Mouse (Mus musculus): Measurements from ENCODE around the gene Ctnnd2. TPM values are rescaled to one million over a fixed set of nuclear protein-coding genes. Genes with fewer than 3 reads are reported as not detected.
A peak's percentile ranks its signal among the peaks of the same experiment; 100 is the strongest.

The Ctnnd2 gene
- polyA plus RNA-seq, 1 experiment from 2014 or later, result 26.0 TPM

DNA sequence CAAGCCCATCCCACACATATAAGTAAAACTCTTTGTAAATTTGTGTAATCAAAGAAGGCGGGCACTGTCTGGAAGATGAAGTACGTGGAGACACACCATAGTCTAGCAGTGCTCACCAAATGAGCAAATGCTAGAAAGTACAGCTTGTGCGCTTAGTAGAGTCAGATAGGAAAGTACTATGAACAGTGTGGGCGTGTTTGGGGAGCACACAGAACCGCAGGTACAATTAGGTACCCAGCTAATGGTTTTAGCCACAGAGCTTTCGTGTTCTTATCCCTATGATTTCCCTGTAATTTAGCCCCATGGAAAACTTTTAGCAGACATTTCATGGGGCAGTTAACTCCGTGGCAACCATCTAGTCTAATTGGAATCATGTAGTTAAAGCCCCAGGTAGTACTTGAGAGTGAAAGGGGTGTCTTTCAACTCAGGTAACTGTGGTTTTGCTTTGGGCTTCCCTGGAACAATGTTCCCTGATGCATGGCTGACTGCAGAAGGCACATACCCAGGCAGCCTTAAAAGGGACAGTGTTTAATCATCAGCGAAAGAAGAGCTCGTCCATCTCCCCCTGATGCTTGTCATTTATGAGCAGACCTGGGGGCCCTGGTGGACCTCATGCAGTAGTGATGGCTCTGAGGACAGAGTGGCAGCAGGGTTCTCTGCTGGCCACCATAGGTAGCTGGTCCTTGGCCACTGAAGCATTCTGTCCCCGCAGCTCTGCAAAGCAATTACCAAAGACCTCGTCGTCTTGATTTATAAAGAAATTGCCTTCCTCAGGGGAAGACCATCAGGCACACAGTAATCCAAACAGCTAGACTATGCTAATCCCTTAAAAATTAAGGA lies 697.5 kb downstream of the Ctnnd2 start:
- 87% methylated on average over 12 of the region's 12 CpGs for WGBS
- Histone ChIP-seq H3K4me1 (replicated peaks) (no peaks in the 10 kb centered on the region), H3K4me3 (no peak overlapping the region), H3K27ac (no peak overlapping the region), H3K9me3 (no peaks in the 10 kb centered on the region), H3K36me3 (no peaks in the 10 kb centered on the region), H3K27me3 (ENCODE audit: insufficient read depth, poor library complexity, severe bottlenecking) (no peaks in the 10 kb centered on the region)
- DNase-seq (ENCODE audit: low spot score), result no peak

DNA sequence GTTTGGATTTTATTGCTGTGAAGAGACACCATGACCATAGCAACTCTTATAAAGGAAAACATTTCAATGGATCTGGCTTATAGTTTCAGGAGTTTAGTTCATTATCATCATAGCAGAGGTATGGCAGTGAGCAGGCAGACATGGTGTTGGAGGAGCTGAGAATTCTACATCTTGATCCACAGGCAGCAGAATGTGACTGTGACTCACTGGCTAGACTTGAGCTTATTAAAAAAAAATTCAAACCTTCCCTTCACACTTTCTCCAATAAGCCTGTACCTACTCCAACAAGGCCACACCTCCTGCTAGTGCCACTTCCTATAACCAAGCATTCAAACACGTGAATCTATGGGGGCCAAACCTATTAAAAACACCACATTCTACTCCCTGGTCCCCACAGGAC lies 703.1 kb downstream of the Ctnnd2 start:
- no peaks in the 10 kb centered on the region for H3K4me1 ChIP-seq (replicated peaks)
- H3K9me3 ChIP-seq, result no peaks in the 10 kb centered on the region
- no peak for DNase-seq (ENCODE audit: low spot score)
- no peak overlapping the region for H3K27ac ChIP-seq
- no peaks in the 10 kb centered on the region for H3K27me3 ChIP-seq (ENCODE audit: insufficient read depth, poor library complexity, severe bottlenecking)
- no peaks in the 10 kb centered on the region for H3K36me3 ChIP-seq
- 71% methylated on average over 1 of the region's 1 CpGs for WGBS
- no peak overlapping the region for H3K4me3 ChIP-seq

DNA sequence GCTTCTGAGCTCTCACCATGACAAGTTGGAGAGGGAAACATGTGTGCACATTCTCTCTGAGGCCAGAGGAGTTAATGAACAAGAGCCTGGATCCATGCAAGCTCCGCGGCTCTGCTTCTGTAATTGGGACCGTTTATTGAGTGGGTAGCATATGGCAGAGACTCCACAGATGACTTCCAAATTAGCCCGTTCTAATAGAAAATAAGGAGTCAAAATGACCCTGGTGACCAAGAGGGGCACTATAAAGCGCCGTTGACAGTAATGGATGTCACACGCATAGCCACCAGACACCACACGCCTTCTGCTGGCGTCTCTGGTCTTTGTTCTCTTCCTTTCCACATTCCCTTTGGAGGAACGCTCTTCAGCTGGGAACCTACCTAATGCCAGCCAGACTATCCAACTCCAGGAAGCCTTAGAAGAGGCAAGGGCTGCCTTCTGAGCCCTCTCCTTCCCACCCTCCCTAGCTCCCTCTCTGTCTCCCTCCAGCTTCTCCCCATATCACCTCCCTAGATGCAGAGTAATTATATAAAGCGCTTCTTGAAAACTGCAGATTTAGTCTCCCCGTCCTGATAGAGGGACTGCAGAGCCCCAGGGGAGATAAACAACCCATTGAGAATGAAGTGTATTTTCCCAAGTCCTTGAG lies 712.4 kb downstream of the Ctnnd2 start:
- Histone ChIP-seq H3K27ac (peak overlapping the region; percentile 41; the same call in 1 of the 2 replicates), H3K4me3 (no peak overlapping the region), H3K9me3 (no peaks in the 10 kb centered on the region), H3K36me3 (peaks cover 12% of the 10 kb centered on the region; the same call in 1 of the 2 replicates), H3K4me1 (replicated peaks) (no peaks in the 10 kb centered on the region), H3K27me3 (ENCODE audit: insufficient read depth, poor library complexity, severe bottlenecking) (no peaks in the 10 kb centered on the region)
- WGBS, result 82% methylated on average over 12 of the region's 12 CpGs
- DNase-seq (ENCODE audit: low spot score), result no peak

DNA sequence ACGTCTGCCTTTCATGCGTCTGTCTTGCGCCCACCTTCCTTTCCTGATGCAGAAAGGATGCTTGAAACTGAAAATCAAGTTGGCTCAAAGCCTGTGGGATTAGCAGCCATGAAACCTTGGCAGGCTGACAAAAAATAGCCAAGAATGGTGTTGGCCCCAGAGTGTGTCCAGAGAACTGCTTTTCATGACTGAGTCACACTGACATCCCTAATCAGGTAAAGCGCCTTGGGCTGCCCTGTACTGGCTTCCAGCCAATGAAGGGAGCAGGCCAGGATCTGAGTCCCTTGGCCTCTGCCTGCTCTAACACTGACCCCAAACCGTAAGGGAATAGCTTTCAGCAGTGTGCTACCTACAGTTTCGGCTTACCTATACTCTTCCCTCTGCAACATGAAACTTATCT lies 713.0 kb downstream of the Ctnnd2 start:
- DNase-seq (ENCODE audit: low spot score), result no peak
- WGBS, result 85% methylated on average over 6 of the region's 6 CpGs
- Histone ChIP-seq H3K27me3 (ENCODE audit: insufficient read depth, poor library complexity, severe bottlenecking) (no peaks in the 10 kb centered on the region), H3K36me3 (peaks cover 12% of the 10 kb centered on the region; the same call in 1 of the 2 replicates), H3K27ac (peak overlapping the region; percentile 41; the same call in 1 of the 2 replicates), H3K4me1 (replicated peaks) (no peaks in the 10 kb centered on the region), H3K9me3 (no peaks in the 10 kb centered on the region), H3K4me3 (no peak overlapping the region)

DNA sequence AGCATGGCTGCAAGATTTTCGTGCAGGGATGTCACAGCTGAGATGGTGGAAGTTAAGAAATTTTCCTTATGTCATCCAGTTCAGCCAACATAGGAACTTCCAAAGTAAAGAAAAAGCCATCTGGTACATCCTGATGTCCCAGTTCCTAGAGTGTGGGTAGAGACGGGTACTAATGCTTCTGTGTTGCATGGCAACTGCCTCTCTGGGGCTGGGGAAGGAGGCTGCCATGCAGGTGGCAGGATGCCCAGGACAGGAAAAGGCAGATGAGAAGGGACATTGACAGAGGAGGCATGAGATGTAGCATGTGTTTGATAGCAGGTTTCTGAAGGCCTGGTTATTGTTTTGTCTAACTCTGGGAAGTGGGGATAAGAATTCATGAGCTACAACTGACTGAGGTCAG lies 715.2 kb downstream of the Ctnnd2 start:
- H3K27me3 ChIP-seq (ENCODE audit: insufficient read depth, poor library complexity, severe bottlenecking), result no peaks in the 10 kb centered on the region
- H3K27ac ChIP-seq, result no peak overlapping the region
- no peak overlapping the region for H3K4me3 ChIP-seq
- DNase-seq (ENCODE audit: low spot score), result no peak
- H3K4me1 ChIP-seq (replicated peaks), result no peaks in the 10 kb centered on the region
- 81% methylated on average over 2 of the region's 2 CpGs for WGBS
- H3K36me3 ChIP-seq, result peaks cover 12% of the 10 kb centered on the region; the same call in 1 of the 2 replicates
- no peaks in the 10 kb centered on the region for H3K9me3 ChIP-seq

DNA sequence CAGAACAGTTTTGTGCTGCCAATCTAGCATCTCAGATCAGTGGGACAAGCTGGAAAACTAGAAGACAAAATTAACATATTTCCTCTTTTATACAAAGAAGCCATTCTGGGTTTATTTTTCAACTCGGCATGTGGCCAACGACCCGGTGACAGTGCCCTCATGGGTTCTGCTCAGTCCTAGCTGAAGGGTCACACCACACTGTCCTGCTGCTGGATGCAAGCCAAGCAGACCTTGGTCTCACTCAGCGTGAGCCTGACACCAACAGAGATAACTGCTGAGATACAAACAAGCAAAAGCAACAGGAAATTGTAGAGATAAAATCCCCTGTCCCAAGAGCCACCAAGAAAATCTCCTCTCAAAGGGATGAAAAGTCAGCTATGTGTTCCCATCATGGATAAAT lies 719.6 kb downstream of the Ctnnd2 start:
- Histone ChIP-seq H3K36me3 (peaks cover 27% of the 10 kb centered on the region), H3K27ac (no peak overlapping the region), H3K4me3 (no peak overlapping the region), H3K4me1 (replicated peaks) (no peaks in the 10 kb centered on the region), H3K27me3 (ENCODE audit: insufficient read depth, poor library complexity, severe bottlenecking) (no peaks in the 10 kb centered on the region), H3K9me3 (no peaks in the 10 kb centered on the region)
- 67% methylated on average over 4 of the region's 4 CpGs for WGBS
- no peak for DNase-seq (ENCODE audit: low spot score)

DNA sequence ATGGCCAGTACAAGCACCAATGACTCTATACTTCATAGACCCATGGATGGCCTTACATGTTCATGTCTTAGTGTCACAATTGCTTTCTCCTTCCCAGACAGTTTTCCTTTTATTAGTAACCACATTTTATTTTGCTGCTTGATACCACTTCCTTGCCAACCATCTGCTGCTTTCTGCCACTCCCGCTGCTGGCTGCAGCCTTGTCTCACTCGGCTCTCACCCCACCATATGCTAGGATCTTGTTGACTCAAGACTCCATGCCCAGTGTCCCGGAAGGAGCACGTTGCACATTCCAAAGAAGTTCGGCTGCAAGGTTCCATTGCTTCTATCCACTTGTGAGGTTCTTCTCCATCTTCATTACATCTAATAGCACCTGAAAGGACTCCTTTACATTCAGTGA lies 722.7 kb downstream of the Ctnnd2 start:
- 87% methylated on average over 5 of the region's 5 CpGs for WGBS
- H3K27me3 ChIP-seq (ENCODE audit: insufficient read depth, poor library complexity, severe bottlenecking), result no peaks in the 10 kb centered on the region
- no peak overlapping the region for H3K4me3 ChIP-seq
- no peak overlapping the region for H3K27ac ChIP-seq
- H3K36me3 ChIP-seq, result peaks cover 15% of the 10 kb centered on the region; the same call in 1 of the 2 replicates
- no peaks in the 10 kb centered on the region for H3K4me1 ChIP-seq (replicated peaks)
- H3K9me3 ChIP-seq, result no peaks in the 10 kb centered on the region
- DNase-seq (ENCODE audit: low spot score), result no peak

DNA sequence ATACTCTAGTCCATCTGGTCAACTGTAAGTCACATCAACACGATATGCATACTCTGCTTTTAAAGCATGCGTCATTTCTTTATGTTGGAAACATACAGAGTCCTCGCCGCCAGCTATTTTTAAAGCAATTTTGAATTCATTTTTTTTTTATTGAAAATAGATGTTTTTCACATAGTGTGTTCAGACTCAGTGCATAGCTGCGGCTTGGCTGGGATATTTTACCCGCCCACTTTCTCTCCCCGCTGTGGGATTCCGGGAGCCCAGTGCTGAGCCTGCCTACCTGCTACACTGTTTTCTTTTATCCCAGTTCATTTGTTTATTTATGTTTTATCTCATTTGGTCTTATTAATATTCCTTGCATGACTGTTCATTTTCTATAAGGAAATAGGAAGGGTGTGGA lies 724.9 kb downstream of the Ctnnd2 start:
- Histone ChIP-seq H3K4me3 (no peak overlapping the region), H3K27ac (no peak overlapping the region), H3K27me3 (ENCODE audit: insufficient read depth, poor library complexity, severe bottlenecking) (no peaks in the 10 kb centered on the region), H3K9me3 (no peaks in the 10 kb centered on the region), H3K36me3 (peaks cover 15% of the 10 kb centered on the region; the same call in 1 of the 2 replicates), H3K4me1 (replicated peaks) (no peaks in the 10 kb centered on the region)
- 92% methylated on average over 8 of the region's 8 CpGs for WGBS
- no peak for DNase-seq (ENCODE audit: low spot score)

DNA sequence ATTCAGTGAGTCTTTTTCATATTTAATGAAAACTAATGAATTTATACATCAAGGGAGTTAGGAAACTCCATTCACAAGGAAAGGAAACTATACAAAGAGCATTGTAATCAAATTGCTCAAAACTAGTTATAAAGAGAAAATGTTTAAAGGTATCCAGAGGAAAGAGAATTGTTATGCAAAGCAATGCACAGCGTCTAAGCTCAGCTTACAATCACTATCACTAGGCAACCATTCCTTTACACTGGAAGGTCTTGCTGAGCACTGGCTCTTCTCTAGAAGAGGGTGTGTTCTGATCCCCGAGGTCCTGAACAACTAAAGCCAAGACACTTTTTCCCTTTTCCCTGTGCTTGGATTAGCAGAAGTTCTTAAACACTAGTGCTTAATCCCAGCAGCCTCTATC lies 735.6 kb downstream of the Ctnnd2 start:
- 19% methylated on average over 2 of the region's 2 CpGs for WGBS
- DNase-seq (ENCODE audit: low spot score), result no peak

DNA sequence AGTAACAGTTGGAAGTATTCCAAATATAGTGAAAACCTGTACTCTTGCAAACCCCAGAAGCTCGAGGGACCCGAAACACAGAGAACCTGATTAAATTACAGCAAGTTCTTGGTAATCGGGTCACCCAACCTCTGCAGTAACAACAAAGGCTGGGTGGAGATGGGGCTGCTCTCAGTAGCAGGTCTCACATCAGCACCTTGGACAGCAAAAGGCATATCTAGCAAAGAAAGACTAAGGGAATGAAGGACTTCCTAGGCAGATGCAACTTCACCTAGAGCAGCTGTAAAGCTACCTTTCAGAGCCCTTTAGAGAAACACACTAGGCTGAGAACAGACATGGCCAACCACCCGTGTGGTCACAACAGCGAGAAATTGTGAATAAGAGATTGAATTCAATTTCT lies 741.0 kb downstream of the Ctnnd2 start:
- Histone ChIP-seq H3K9me3 (no peaks in the 10 kb centered on the region), H3K36me3 (no peaks in the 10 kb centered on the region), H3K4me1 (replicated peaks) (peaks cover under 1% of the 10 kb centered on the region; the same call in 1 of the 2 replicates), H3K27ac (no peak overlapping the region), H3K4me3 (no peak overlapping the region), H3K27me3 (ENCODE audit: insufficient read depth, poor library complexity, severe bottlenecking) (no peaks in the 10 kb centered on the region)
- 81% methylated on average over 5 of the region's 5 CpGs for WGBS
- peak; percentile 8 for DNase-seq (ENCODE audit: low spot score)

More for the DNA sequence above, 735.6 kb downstream of the Ctnnd2 start:
- H3K27ac ChIP-seq, result no peak overlapping the region
- H3K4me1 ChIP-seq (replicated peaks), result peaks cover 5% of the 10 kb centered on the region; the same call in 1 of the 2 replicates
- H3K4me3 ChIP-seq, result no peak overlapping the region
- H3K27me3 ChIP-seq (ENCODE audit: insufficient read depth, poor library complexity, severe bottlenecking), result no peaks in the 10 kb centered on the region
- no peaks in the 10 kb centered on the region for H3K9me3 ChIP-seq
- no peaks in the 10 kb centered on the region for H3K36me3 ChIP-seq

DNA sequence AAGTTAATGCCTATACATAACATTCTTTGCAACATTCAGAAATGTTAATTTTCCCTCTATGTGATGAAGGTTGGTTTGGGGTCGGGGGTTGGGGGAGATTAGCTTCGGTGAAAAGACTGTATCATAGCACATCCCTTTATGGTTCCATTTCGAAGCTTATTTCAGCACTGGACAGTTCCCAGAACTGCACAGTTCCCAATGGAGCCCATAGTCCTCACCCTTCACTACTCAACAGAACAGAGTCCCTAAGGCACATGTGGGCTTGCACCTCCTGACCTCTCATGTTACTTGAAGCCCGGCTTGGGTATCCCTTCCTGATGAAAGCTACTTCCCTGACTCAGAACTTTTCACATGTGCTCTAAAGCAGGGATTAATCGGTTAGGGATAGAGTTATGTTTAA lies 753.4 kb downstream of the Ctnnd2 start:
- Histone ChIP-seq H3K9me3 (no peaks in the 10 kb centered on the region), H3K27me3 (ENCODE audit: insufficient read depth, poor library complexity, severe bottlenecking) (no peaks in the 10 kb centered on the region), H3K36me3 (peaks cover 5% of the 10 kb centered on the region; the same call in 1 of the 2 replicates), H3K4me3 (no peak overlapping the region), H3K27ac (no peak overlapping the region), H3K4me1 (replicated peaks) (no peaks in the 10 kb centered on the region)
- WGBS, result 75% methylated on average over 5 of the region's 5 CpGs
- DNase-seq (ENCODE audit: low spot score), result peak; percentile 8

DNA sequence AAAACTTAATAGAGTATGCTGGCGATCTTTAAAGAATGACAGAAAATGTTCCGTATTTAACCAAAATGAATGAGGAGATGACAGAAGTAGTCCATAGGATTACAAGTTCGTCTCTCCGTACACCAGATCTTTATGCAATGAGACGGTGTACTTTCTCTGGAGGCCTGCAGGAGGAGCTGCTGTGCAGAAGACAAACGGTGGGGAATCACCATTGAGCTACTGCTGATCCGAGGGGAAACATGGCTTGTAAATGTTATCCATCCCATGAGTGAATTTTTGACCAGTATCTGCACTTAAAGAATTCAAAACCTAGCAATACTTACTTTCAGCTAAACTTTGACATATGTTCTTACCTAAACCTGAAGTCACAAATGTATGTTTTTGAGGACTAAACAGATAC lies 755.2 kb downstream of the Ctnnd2 start:
- WGBS, result 55% methylated on average over 7 of the region's 7 CpGs

DNA sequence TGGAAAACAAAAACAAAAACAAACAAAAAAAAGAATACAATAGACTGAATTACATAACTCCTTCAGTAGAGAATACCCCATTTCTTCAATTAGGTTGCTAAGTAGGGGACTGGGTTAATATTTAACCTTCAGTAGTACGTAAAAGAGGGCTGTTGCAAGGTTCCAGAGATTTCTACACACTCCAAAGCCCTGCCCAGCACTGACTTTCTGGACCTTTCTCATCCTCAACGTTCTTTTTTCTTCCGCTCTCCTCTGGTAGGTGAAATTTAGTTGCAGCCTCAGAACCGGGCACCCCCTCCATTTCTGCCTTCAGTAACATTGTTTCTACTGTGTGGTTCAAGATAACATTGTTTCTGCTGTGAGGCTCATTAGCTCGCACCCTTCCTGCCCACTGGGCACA lies 759.5 kb downstream of the Ctnnd2 start:
- no peak for DNase-seq (ENCODE audit: low spot score)
- Histone ChIP-seq H3K27me3 (ENCODE audit: insufficient read depth, poor library complexity, severe bottlenecking) (no peaks in the 10 kb centered on the region), H3K4me3 (no peak overlapping the region), H3K36me3 (0 out of 2 replicates have a peak, but pooled peaks cover 7% of the 10 kb centered on the region), H3K9me3 (peaks cover 5% of the 10 kb centered on the region), H3K4me1 (replicated peaks) (no peaks in the 10 kb centered on the region), H3K27ac (no peak overlapping the region)
- WGBS, result 90% methylated on average over 5 of the region's 5 CpGs

More for the DNA sequence above, 755.2 kb downstream of the Ctnnd2 start:
- Histone ChIP-seq H3K27me3 (ENCODE audit: insufficient read depth, poor library complexity, severe bottlenecking) (no peaks in the 10 kb centered on the region), H3K4me1 (replicated peaks) (no peaks in the 10 kb centered on the region), H3K9me3 (no peaks in the 10 kb centered on the region), H3K36me3 (no peaks in the 10 kb centered on the region), H3K4me3 (no peak overlapping the region), H3K27ac (no peak overlapping the region)
- DNase-seq (ENCODE audit: low spot score), result no peak
